Mouse (Mus musculus) C2C12 (cell line): ENCODE data around the gene Zswim4.

Source experiments
- CEBPB ChIP-seq: IDR thresholded peaks from one replicate; pipeline ENCODE4 v1.6.1; 2011; ENCODE audit warnings: low read depth, mild to moderate bottlenecking, control low read depth, moderate library complexity
- CTCF ChIP-seq: IDR thresholded peaks from one replicate; pipeline ENCODE4 v1.5.1; 2011; ENCODE audit not compliant: control insufficient read depth, insufficient read depth, insufficient read length
- MAX ChIP-seq: IDR thresholded peaks from one replicate; pipeline ENCODE4 v1.6.1; 2011; ENCODE audit warnings: mild to moderate bottlenecking, control low read depth
- USF1 ChIP-seq: IDR thresholded peaks from one replicate; pipeline ENCODE4 v1.6.1; 2011; ENCODE audit warnings: low read depth, mild to moderate bottlenecking, control low read depth, moderate library complexity

DNA sequence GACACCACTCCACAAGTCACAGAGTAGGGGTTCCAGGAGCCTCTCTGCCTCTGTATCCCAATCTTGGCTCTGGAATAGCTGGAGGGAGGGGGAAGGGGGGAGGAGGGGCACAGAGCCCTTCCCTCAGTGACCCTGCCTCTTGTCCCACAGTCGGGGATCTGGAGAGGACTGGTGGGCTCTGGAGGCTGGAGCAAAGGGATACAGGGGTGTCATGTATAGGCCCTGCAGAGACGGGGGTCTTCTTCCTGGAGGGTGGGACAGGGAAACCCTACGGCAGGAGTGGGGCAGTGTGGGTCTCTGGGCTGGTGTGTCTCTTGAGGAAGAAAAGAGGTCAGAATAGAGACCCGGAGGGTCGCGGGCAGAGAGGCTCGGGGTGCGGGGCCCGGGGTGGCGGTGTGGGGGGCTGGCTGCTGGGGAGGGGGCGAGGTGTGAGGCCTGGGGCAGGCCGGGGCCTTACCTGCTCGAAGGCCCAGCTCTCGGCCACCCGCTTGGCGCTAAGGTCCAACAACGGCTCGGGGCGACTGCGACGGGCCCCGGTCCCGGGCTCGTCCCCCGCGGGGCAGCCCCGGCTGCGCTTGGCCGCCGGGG lies 351 bp downstream of the Zswim4 start:
- TF ChIP-seq CEBPB (no peak), CTCF (no peak), MAX (no peak), USF1 (no peak)
